Comparison of ENCODE assay signal across 9 mouse cellular contexts in genomic region chr4:58554359-58554838, GRCm38 (mm10). TPM values are rescaled to one million over a fixed set of nuclear protein-coding genes. Genes with fewer than 3 reads are reported as not detected.
DNase-seq lines count a peak whose midpoint lies in the region; ATAC-seq and TF ChIP-seq lines count a peak whose summit lies in the region.
"Had no signal": no experiment of that assay in that cellular context is flagged by ENCODE, and none has a peak within 500 bp of the region (broad histone marks: within the 10 kb centered on the region; RNA-seq: fewer than 3 reads in every experiment).

No protein-coding gene starts in this region.

- H3K79me2 ChIP-seq in myocyte (ENCODE audit: control insufficient read depth, insufficient read depth) = peaks cover 16% of the 10 kb centered on the region

- no peaks in the 10 kb centered on the region for H3K36me3 ChIP-seq in hindbrain, embryonic 12.5 days
- no peaks in the 10 kb centered on the region for H3K36me3 ChIP-seq in myocyte (ENCODE audit: control insufficient read depth, insufficient read depth)

- no peak overlapping the region for H3ac ChIP-seq in myocyte (ENCODE audit: control insufficient read depth, insufficient read length)

- no peak for ATAC-seq in hindbrain, embryonic 12.5 days (ENCODE audit: low FRiP score)

- peaks cover 8% of the 10 kb centered on the region for H3K27me3 ChIP-seq in hindbrain, embryonic 12.5 days
- no peaks in the 10 kb centered on the region for H3K27me3 ChIP-seq in myocyte (ENCODE audit: control insufficient read depth, insufficient read depth, insufficient read length)

- H3K9me3 ChIP-seq in hindbrain, embryonic 12.5 days (replicated peaks) = no peaks in the 10 kb centered on the region

- H3K9ac ChIP-seq in hindbrain, embryonic 12.5 days = no peak overlapping the region

- DNase-seq in left cerebral cortex, adult 2 months (ENCODE audit: extremely low spot score in 1 of 2, low spot score in 2 of 2) = peak; percentile 16 to 29
- DNase-seq in left cerebral cortex, postnatal 14 days (ENCODE audit: low spot score in 2 of 2) = no peak
- DNase-seq in brain, embryonic 14.5 days (ENCODE audit: low read depth) = peak; percentile 19
- no peak for DNase-seq in adrenal gland, postnatal 10 days
- DNase-seq in MN1 (ENCODE audit: low spot score) = no peak
- DNase-seq: adrenal gland, adult 2 months had no signal

- peaks cover 13% of the 10 kb centered on the region for H3K4me1 ChIP-seq in hindbrain, embryonic 12.5 days

- intact Hi-C loops in left cerebral cortex, adult 2 months (cut with DNase I) = loop anchor here (1.0 to 5.0 kb wide), 5 partner anchors 77 to 287 kb away; no protein-coding TSS in a partner anchor
- intact Hi-C loops in left cerebral cortex, postnatal 14 days (cut with DNase I) = loop anchor here (5.0 to 10.0 kb wide), 2 partner anchors 193 to 290 kb away; no protein-coding TSS in a partner anchor

- H3K27ac ChIP-seq in left cerebral cortex, adult 2 months = no peak overlapping the region
- no peak overlapping the region for H3K27ac ChIP-seq in hindbrain, embryonic 12.5 days

- H3K4me3 ChIP-seq in left cerebral cortex, adult 2 months = no peak overlapping the region
- no peak overlapping the region for H3K4me3 ChIP-seq in hindbrain, embryonic 12.5 days
- peak overlapping the region; percentile 67 for H3K4me3 ChIP-seq in myocyte
- H3K4me3 ChIP-seq: erythroblast, embryonic 14.5 days had no signal

- no peak for TF ChIP-seq CTCF in left cerebral cortex, adult 2 months (IDR thresholded peaks at IDR 0.05)
- TF ChIP-seq CTCF in brain, embryonic 14.5 days (IDR thresholded peaks at IDR 0.05; ENCODE audit: borderline replicate concordance, extremely low read depth, insufficient read depth, insufficient read length) = no peak

- H3K4me2 ChIP-seq in hindbrain, embryonic 12.5 days (replicated peaks) = peak overlapping the region; percentile 88
- no peak overlapping the region for H3K4me2 ChIP-seq in myocyte (ENCODE audit: low read depth)

- WGBS in hindbrain, embryonic 12.5 days = 29% methylated on average over 10 of the region's 10 CpGs

- TF ChIP-seq POLR2A in brain, embryonic 14.5 days (IDR thresholded peaks at IDR 0.05; ENCODE audit: borderline replicate concordance, extremely low read depth, insufficient read depth, insufficient read length, poor library complexity, severe bottlenecking) = no peak
- TF ChIP-seq POLR2A in myocyte (IDR thresholded peaks at IDR 0.05; ENCODE audit: insufficient read length, low read depth) = no peak

TF ChIP-seq in myocyte, 11 proteins besides CTCF, POLR2A, EP300 and RAD21:
- TF ChIP-seq CEBPB (IDR thresholded peaks at IDR 0.05; ENCODE audit: insufficient read depth, poor library complexity, severe bottlenecking) = no peak
- TF ChIP-seq POLR2AphosphoS2 (IDR thresholded peaks at IDR 0.05; ENCODE audit: insufficient read length, low read depth) = no peak

RNA-seq across cellular contexts. Expression of gene Lpar1, which starts 0.7 kb away (rescaled TPM):
- total RNA-seq in left cerebral cortex, adult 2 months (2021) = 10 to 100 TPM; 14.5 to 17.5 TPM
- 10 to 100 TPM; 15.5 to 16.5 TPM for total RNA-seq in left cerebral cortex, postnatal 14 days (2021)
- 11.9 and 12.6 TPM in 2 replicates for polyA plus RNA-seq in brain, embryonic 14.5 days (2012; rRNA removed)
- polyA plus RNA-seq in hindbrain, embryonic 12.5 days (2016; fragmentation: Nextera tagmentation; extraction: Ambion mirVana) = 63.6 and 78.1 TPM in 2 replicates
- polyA plus RNA-seq in myocyte (2012; fragmentation: generic; extraction: Trizol) = 14.1 TPM
- 10 to 100 TPM; 22.0 to 22.6 TPM for total RNA-seq in adrenal gland, postnatal 10 days (2021)

Comparison
In these comparisons a context has a peak if more than half of its experiments do, and no peak if none do; other contexts are left out.
1. DNase-seq: peak in left cerebral cortex, adult 2 months (2 of 2) and brain, embryonic 14.5 days (single experiment); none in left cerebral cortex, postnatal 14 days (0 of 2), adrenal gland, postnatal 10 days (single experiment) and MN1 (single experiment).